Mouse (Mus musculus) forebrain, embryonic 14.5 days (tissue): Measurements from ENCODE around the gene Smim22. TPM values are rescaled to one million over a fixed set of nuclear protein-coding genes. Genes with fewer than 3 reads are reported as not detected.
A peak's percentile ranks its signal among the peaks of the same experiment; 100 is the strongest.

Experiments
- ATAC-seq: fragments of 200-750 bp; cut with Nextera tagmentation; 2 replicates; pipeline ENCODE4 v1.8.0; 2017; ENCODE audit warnings: mild to moderate bottlenecking, moderate library complexity
- DNase-seq: peaks from one replicate; pipeline ENCODE4 v3.0.0-alpha.2; 2015; ENCODE audit warnings: low spot score
- H3K27ac ChIP-seq: fragments of 300-500 bp; sonication (generic); 2 replicates; pipeline ENCODE4 v1.5.1; 2014; ENCODE audit warnings: low read depth, mild to moderate bottlenecking, control low read depth, low read length, moderate library complexity
- H3K27me3 ChIP-seq: fragments of 300-500 bp; sonication (generic); replicated peaks from 2 replicates; pipeline ENCODE4 v1.6.1; 2014; ENCODE audit warnings: low read length, control low read depth, mixed read lengths; ENCODE audit not compliant: control insufficient read depth, insufficient read depth
- H3K36me3 ChIP-seq: fragments of 300-500 bp; sonication (generic); 2 replicates; pipeline ENCODE4 v1.6.1; 2014; ENCODE audit warnings: low read length, control low read depth; ENCODE audit not compliant: control insufficient read depth, insufficient read depth
- H3K4me1 ChIP-seq: fragments of 300-500 bp; sonication (generic); 2 replicates; pipeline ENCODE4 v1.6.1; 2014; ENCODE audit warnings: antibody characterized with exemption, low read length, control low read depth; ENCODE audit not compliant: control insufficient read depth, insufficient read depth
- H3K4me2 ChIP-seq: fragments of 300-500 bp; sonication (generic); 2 replicates; pipeline ENCODE4 v1.6.1; 2014; ENCODE audit warnings: mild to moderate bottlenecking, control low read depth, low read length
- H3K4me3 ChIP-seq: fragments of 300-500 bp; sonication (generic); 2 replicates; pipeline ENCODE4 v1.5.1; 2014; ENCODE audit warnings: low read depth, low read length, control low read depth
- H3K9ac ChIP-seq: fragments of 300-500 bp; sonication (generic); 2 replicates; pipeline ENCODE4 v1.6.1; 2014; ENCODE audit warnings: mild to moderate bottlenecking, low read length, control low read depth, moderate library complexity
- H3K9me3 ChIP-seq: fragments of 300-500 bp; sonication (generic); replicated peaks from 2 replicates; pipeline ENCODE4 v1.6.1; 2016; ENCODE audit warnings: low read length, control low read depth, mixed read lengths; ENCODE audit not compliant: control insufficient read depth
- WGBS: fragments of 180-500 bp; shearing (Covaris S2); extraction: QIAGEN DNeasy Blood & Tissue Kit; methylation state at CpG from one replicate; pipeline ENCODE4 v1.1.7; 2014; 5-methylcytosine and 5-hydroxymethylcytosine counted together
- polyA plus RNA-seq: library from polyadenylated mRNA; unstranded; fragments of >200 nt; fragmentation: Nextera tagmentation; extraction: Ambion mirVana; gene quantifications from 2 replicates; pipeline ENCODE4 v1.2.1, GENCODE M21; 2014

Gene Smim22
- polyA plus RNA-seq, 1 experiment from 2014 or later, result 0.75 TPM

- H3K36me3 ChIP-seq, result no peaks in the 10 kb centered on the region
- H3K4me3 ChIP-seq, result no peak overlapping the region
- no peak for DNase-seq
- no peak overlapping the region for H3K9ac ChIP-seq
- no peak overlapping the region for H3K4me2 ChIP-seq
- H3K27me3 ChIP-seq, result no peaks in the 10 kb centered on the region
- H3K9me3 ChIP-seq, result no peaks in the 10 kb centered on the region
- no peak for ATAC-seq
- H3K4me1 ChIP-seq, result no peaks in the 10 kb centered on the region
- no peak overlapping the region for H3K27ac ChIP-seq
- 78% methylated on average over 1 of the region's 1 CpGs for WGBS
Measured at GRCm38 (mm10) chr16:4998984-4999383, 8.1 kb upstream of the Smim22 start.

GRCm38 (mm10) chr16:5000611-5001010 is 6.5 kb upstream of the Smim22 start:
- Histone ChIP-seq H3K27me3 (no peaks in the 10 kb centered on the region), H3K4me2 (no peak overlapping the region), H3K27ac (no peak overlapping the region), H3K4me1 (no peaks in the 10 kb centered on the region), H3K36me3 (no peaks in the 10 kb centered on the region), H3K4me3 (no peak overlapping the region), H3K9me3 (no peaks in the 10 kb centered on the region), H3K9ac (no peak overlapping the region)
- no peak for DNase-seq
- WGBS, result 58% methylated on average over 3 of the region's 3 CpGs
- ATAC-seq, result no peak

DNA sequence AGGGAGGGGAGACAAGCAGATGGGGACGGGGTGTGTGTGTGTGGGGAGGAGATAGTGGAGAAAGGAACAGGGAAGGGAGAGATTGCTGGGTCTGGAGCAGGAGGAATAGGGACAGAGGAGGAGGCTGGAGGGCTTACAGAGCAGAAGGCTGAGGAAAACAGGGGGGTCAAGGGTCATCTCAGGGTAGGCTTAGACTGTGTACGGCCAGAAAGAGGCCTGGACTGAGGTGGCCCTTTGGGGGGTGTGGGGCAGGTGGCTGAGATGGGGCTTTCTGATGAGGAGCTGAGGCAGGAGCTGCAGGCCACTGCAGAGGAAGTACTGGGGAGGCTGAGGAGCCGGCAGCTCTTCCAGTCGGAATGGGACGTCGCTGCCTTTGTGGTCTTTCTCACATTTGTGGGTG is 404 bp downstream of the Smim22 start:
- H3K9me3 ChIP-seq, result no peaks in the 10 kb centered on the region
- H3K4me2 ChIP-seq, result no peak overlapping the region
- H3K9ac ChIP-seq, result no peak overlapping the region
- H3K27ac ChIP-seq, result no peak overlapping the region
- no peak for ATAC-seq
- DNase-seq, result no peak
- no peaks in the 10 kb centered on the region for H3K27me3 ChIP-seq
- WGBS, result 63% methylated on average over 6 of the region's 6 CpGs
- H3K4me1 ChIP-seq, result peaks cover 4% of the 10 kb centered on the region
- no peak overlapping the region for H3K4me3 ChIP-seq
- H3K36me3 ChIP-seq, result peaks cover 7% of the 10 kb centered on the region; the same call in 1 of the 2 replicates

DNA sequence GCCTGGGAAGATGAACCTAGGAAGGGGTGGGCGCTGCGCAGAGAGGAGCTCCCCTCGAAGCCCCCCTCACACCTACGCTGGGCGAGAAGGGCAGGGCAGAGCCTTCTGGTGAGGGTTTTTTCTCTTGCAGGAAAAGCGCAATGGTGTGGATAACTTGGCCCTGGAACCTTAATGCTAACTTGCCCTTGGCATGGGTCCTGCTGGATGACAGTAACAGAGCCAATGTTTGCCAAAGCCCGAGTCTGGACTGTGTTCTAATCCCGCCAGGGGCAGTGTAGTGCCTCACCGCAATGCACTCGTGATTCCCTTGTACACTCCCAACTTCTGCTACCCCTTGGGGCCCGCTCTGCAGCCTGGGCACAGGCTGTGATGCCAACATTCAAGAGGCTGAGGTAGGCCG is 988 bp downstream of the Smim22 start:
- Histone ChIP-seq H3K36me3 (peaks cover 7% of the 10 kb centered on the region; the same call in 1 of the 2 replicates), H3K9ac (no peak overlapping the region), H3K4me2 (no peak overlapping the region), H3K4me3 (no peak overlapping the region), H3K27ac (no peak overlapping the region), H3K4me1 (peaks cover 6% of the 10 kb centered on the region), H3K27me3 (no peaks in the 10 kb centered on the region), H3K9me3 (no peaks in the 10 kb centered on the region)
- no peak for ATAC-seq
- WGBS, result 85% methylated on average over 12 of the region's 12 CpGs
- DNase-seq, result no peak

GRCm38 (mm10) chr16:5010371-5010935 is 3.4 kb downstream of the Smim22 start:
- DNase-seq, result no peak
- no peak overlapping the region for H3K27ac ChIP-seq
- no peaks in the 10 kb centered on the region for H3K9me3 ChIP-seq
- H3K27me3 ChIP-seq, result no peaks in the 10 kb centered on the region
- no peak overlapping the region for H3K4me3 ChIP-seq
- peaks cover 18% of the 10 kb centered on the region for H3K36me3 ChIP-seq
- no peak overlapping the region for H3K4me2 ChIP-seq
- ATAC-seq, result no peak
- WGBS, result 89% methylated on average over 10 of the region's 10 CpGs
- H3K4me1 ChIP-seq, result peaks cover 6% of the 10 kb centered on the region
- H3K9ac ChIP-seq, result no peak overlapping the region

- no peak for ATAC-seq
- 89% methylated on average over 7 of the region's 7 CpGs for WGBS
Measured at GRCm38 (mm10) chr16:5011285-5011684, 4.2 kb downstream of the Smim22 start.

GRCm38 (mm10) chr16:5012036-5013005 is 5.2 kb downstream of the Smim22 start:
- Histone ChIP-seq H3K4me2 (peak overlapping the region; percentile 76), H3K9ac (peak overlapping the region; percentile 69), H3K4me1 (peaks cover 6% of the 10 kb centered on the region), H3K9me3 (no peaks in the 10 kb centered on the region), H3K36me3 (peaks cover 36% of the 10 kb centered on the region), H3K27me3 (no peaks in the 10 kb centered on the region), H3K27ac (no peak overlapping the region), H3K4me3 (peak overlapping the region; percentile 57)
- WGBS, result 54% methylated on average over 13 of the region's 13 CpGs
- no peak for ATAC-seq
- DNase-seq, result peak; percentile 1

More at GRCm38 (mm10) chr16:5011285-5011684, 4.2 kb downstream of the Smim22 start:
- no peak for DNase-seq
- H3K27me3 ChIP-seq, result no peaks in the 10 kb centered on the region
- H3K4me3 ChIP-seq, result no peak overlapping the region
- peaks cover 26% of the 10 kb centered on the region for H3K36me3 ChIP-seq
- H3K27ac ChIP-seq, result no peak overlapping the region
- H3K9me3 ChIP-seq, result no peaks in the 10 kb centered on the region
- peaks cover 6% of the 10 kb centered on the region for H3K4me1 ChIP-seq
- H3K9ac ChIP-seq, result no peak overlapping the region
- no peak overlapping the region for H3K4me2 ChIP-seq

GRCm38 (mm10) chr16:5013054-5013838 is 6.2 kb downstream of the Smim22 start, which contains the start of gene Rogdi:
Rogdi (minus strand) TSS chr16:5013553.
- Histone ChIP-seq H3K4me3 (peak within 1 kb of the TSS; percentile 57), H3K36me3 (peaks cover 46% of the 10 kb centered on the region), H3K4me1 (peaks cover 6% of the 10 kb centered on the region), H3K27me3 (no peaks in the 10 kb centered on the region), H3K9me3 (no peaks in the 10 kb centered on the region), H3K9ac (peak within 1 kb of the TSS; percentile 69), H3K27ac (peak within 1 kb of the TSS; percentile 56), H3K4me2 (peak within 1 kb of the TSS; percentile 76)
- ATAC-seq (peak; percentile 99), DNase-seq (peak; percentile 100)
- WGBS, result 3% methylated on average over 60 of the region's 63 CpGs
